Mouse (Mus musculus) central nervous system, embryonic 11.5 days (tissue): ENCODE measurements around the gene Zbtb22. TPM values are rescaled to one million over a fixed set of nuclear protein-coding genes. Genes with fewer than 3 reads are reported as not detected.

ENCODE experiments used
- polyA plus RNA-seq: library from polyadenylated mRNA; depleted of rRNA; stranded (reverse); fragments of >200 nt; gene quantifications from 2 replicates; pipeline ENCODE4 v1.2.3, GENCODE M21; 2012; rRNA removed

Zbtb22 gene
- polyA plus RNA-seq: 29.6 and 32.9 TPM in 2 replicates

GRCm38 (mm10) chr17:33915671-33916250 is at the start of gene Zbtb22, which contains the start of gene Tapbp:
TSS of gene Zbtb22 (plus strand) at chr17:33915904.
TSS of gene Tapbp (plus strand) at chr17:33915899.

GRCm38 (mm10) chr17:33873537-33873936 is 42.2 kb upstream of the Zbtb22 start, which contains the start of gene Gm7029:
TSS of gene Gm7029 (plus strand) at chr17:33873837.

GRCm38 (mm10) chr17:33890533-33891059 is 25.1 kb upstream of the Zbtb22 start, which contains the start of gene Kifc1:
TSS of gene Kifc1 (minus strand) at chr17:33890661.

GRCm38 (mm10) chr17:33904835-33905234 is 10.9 kb upstream of the Zbtb22 start, which contains the start of gene Platr17:
TSS of gene Platr17 (plus strand) at chr17:33905135.

GRCm38 (mm10) chr17:33909077-33909868 is 6.4 kb upstream of the Zbtb22 start, which contains the start of gene Daxx:
TSS of gene Daxx (plus strand) at chr17:33909414.

GRCm38 (mm10) chr17:33929371-33930279 is 13.9 kb downstream of the Zbtb22 start, which contains the start of gene Rgl2:
TSS of gene Rgl2 (plus strand) at chr17:33929543.

GRCm38 (mm10) chr17:33940206-33940805 is 24.6 kb downstream of the Zbtb22 start, which contains the start of the genes Pfdn6 and Wdr46:
TSS of gene Pfdn6 (minus strand) at chr17:33940343.
TSS of gene Wdr46 (plus strand) at chr17:33940660.

GRCm38 (mm10) chr17:33951021-33951946 is 35.6 kb downstream of the Zbtb22 start, which contains the start of gene B3galt4:
TSS of gene B3galt4 (minus strand) at chr17:33951488.

GRCm38 (mm10) chr17:33955555-33956214 is 40.0 kb downstream of the Zbtb22 start, which contains the start of the genes Vps52 and Rps18:
TSS of gene Vps52 (plus strand) at chr17:33955812.
TSS of gene Rps18 (minus strand) at chr17:33956001.

Other genes with a start within 250 kb of the Zbtb22 start
- 448 and 832 TPM in 2 replicates for gene Hnrnpm, start 229.0 kb upstream of the Zbtb22 start, polyA plus RNA-seq
- 35.1 and 48.1 TPM in 2 replicates for gene March2, start 197.2 kb upstream of the Zbtb22 start, polyA plus RNA-seq
- gene Rab11b, start 155.4 kb upstream of the Zbtb22 start, polyA plus RNA-seq: 229 and 347 TPM in 2 replicates
- gene Angptl4, start 134.1 kb upstream of the Zbtb22 start, polyA plus RNA-seq: 9.9 and 15.8 TPM in 2 replicates
- gene Kank3, start 105.4 kb upstream of the Zbtb22 start, polyA plus RNA-seq: 26.6 and 36.0 TPM in 2 replicates
- gene Rps28, start 91.3 kb upstream of the Zbtb22 start, polyA plus RNA-seq: 1,507 and 1,646 TPM in 2 replicates
- 204 and 305 TPM in 2 replicates for gene Ndufa7, start 91.3 kb upstream of the Zbtb22 start, polyA plus RNA-seq
- 44.5 and 53.5 TPM in 2 replicates for gene Cd320, start 72.8 kb upstream of the Zbtb22 start, polyA plus RNA-seq
- gene Gm7029, start 42.1 kb upstream of the Zbtb22 start, polyA plus RNA-seq: not detected in 2 replicates
- gene Kifc1, start 25.2 kb upstream of the Zbtb22 start, polyA plus RNA-seq: 69.2 and 101 TPM in 2 replicates
- 0.31 and 0.34 TPM in 2 replicates for gene Platr17, start 10.8 kb upstream of the Zbtb22 start, polyA plus RNA-seq
- gene Daxx, start 6.5 kb upstream of the Zbtb22 start, polyA plus RNA-seq: 44.9 and 59.5 TPM in 2 replicates
- gene Tapbp, start within 50 bp of the Zbtb22 start, polyA plus RNA-seq: 10.9 and 14.0 TPM in 2 replicates
- 130 and 228 TPM in 2 replicates for gene Rgl2, start 13.6 kb downstream of the Zbtb22 start, polyA plus RNA-seq
- 119 and 140 TPM in 2 replicates for gene Pfdn6, start 24.4 kb downstream of the Zbtb22 start, polyA plus RNA-seq
- 32.1 and 46.5 TPM in 2 replicates for gene Wdr46, start 24.8 kb downstream of the Zbtb22 start, polyA plus RNA-seq
- 4.3 and 4.7 TPM in 2 replicates for gene B3galt4, start 35.6 kb downstream of the Zbtb22 start, polyA plus RNA-seq
- 44.6 and 48.5 TPM in 2 replicates for gene Vps52, start 39.9 kb downstream of the Zbtb22 start, polyA plus RNA-seq
- gene Rps18, start 40.1 kb downstream of the Zbtb22 start, polyA plus RNA-seq: 1,239 and 1,610 TPM in 2 replicates
- 26.7 and 37.4 TPM in 2 replicates for gene H2-K1, start 84.4 kb downstream of the Zbtb22 start, polyA plus RNA-seq
- gene Ring1, start 108.8 kb downstream of the Zbtb22 start, polyA plus RNA-seq: 55.3 and 116 TPM in 2 replicates
- 96.6 and 160 TPM in 2 replicates for gene H2-Ke6, start 112.2 kb downstream of the Zbtb22 start, polyA plus RNA-seq
- gene Slc39a7, start 115.8 kb downstream of the Zbtb22 start, polyA plus RNA-seq: 118 and 126 TPM in 2 replicates
- 70.8 and 149 TPM in 2 replicates for gene Rxrb, start 115.9 kb downstream of the Zbtb22 start, polyA plus RNA-seq
- gene Col11a2, start 123.5 kb downstream of the Zbtb22 start, polyA plus RNA-seq: 7.9 and 11.4 TPM in 2 replicates
- 0.30 and 0.45 TPM in 2 replicates for gene H2-Oa, start 176.4 kb downstream of the Zbtb22 start, polyA plus RNA-seq
- gene H2-DMa, start 203.6 kb downstream of the Zbtb22 start, polyA plus RNA-seq: 5.2 and 6.9 TPM in 2 replicates
- 188 and 203 TPM in 2 replicates for gene Brd2, start 206.7 kb downstream of the Zbtb22 start, polyA plus RNA-seq
- gene H2-DMb2, start 227.4 kb downstream of the Zbtb22 start, polyA plus RNA-seq: 0.04 and 0.15 TPM in 2 replicates
- 0.34 and 0.46 TPM in 2 replicates for gene H2-DMb1, start 237.2 kb downstream of the Zbtb22 start, polyA plus RNA-seq